Mouse (Mus musculus) NIH3T3 (cell line): ENCODE results near the gene Dll3.
A peak's percentile ranks its signal among the peaks of the same experiment; 100 is the strongest.

Experiments used
- DNase-seq: peaks from one replicate; pipeline ENCODE4 v3.0.0-alpha.2; 2012; ENCODE audit warnings: low read depth

Gene Dll3

DNA sequence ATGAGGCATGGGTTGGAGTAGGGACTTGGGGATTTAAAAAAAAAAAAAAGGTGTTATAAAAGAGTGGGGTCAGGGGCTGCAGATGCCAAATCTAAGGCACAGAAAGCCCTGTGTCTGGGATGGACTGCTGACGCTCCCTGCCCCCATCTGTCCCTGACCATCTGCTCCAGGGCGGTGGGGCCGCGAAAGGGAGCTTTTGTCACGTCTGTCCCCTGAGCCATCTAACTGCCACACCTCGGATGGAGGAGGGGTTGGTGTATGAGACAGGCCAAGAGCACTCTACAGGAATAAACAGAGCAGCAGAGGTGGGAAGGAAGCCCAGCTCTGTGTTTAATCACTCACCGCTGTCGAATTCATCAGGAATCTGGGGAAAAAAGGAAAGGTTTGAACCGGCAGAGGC, 7.7 kb upstream of the Dll3 start:
- no peak for DNase-seq

- DNase-seq: no peak
These were observed 4.2 kb upstream of the Dll3 start for GRCm38 (mm10) chr7:28306216-28306615.

GRCm38 (mm10) chr7:28305641-28306040, 3.6 kb upstream of the Dll3 start:
- no peak for DNase-seq

DNA sequence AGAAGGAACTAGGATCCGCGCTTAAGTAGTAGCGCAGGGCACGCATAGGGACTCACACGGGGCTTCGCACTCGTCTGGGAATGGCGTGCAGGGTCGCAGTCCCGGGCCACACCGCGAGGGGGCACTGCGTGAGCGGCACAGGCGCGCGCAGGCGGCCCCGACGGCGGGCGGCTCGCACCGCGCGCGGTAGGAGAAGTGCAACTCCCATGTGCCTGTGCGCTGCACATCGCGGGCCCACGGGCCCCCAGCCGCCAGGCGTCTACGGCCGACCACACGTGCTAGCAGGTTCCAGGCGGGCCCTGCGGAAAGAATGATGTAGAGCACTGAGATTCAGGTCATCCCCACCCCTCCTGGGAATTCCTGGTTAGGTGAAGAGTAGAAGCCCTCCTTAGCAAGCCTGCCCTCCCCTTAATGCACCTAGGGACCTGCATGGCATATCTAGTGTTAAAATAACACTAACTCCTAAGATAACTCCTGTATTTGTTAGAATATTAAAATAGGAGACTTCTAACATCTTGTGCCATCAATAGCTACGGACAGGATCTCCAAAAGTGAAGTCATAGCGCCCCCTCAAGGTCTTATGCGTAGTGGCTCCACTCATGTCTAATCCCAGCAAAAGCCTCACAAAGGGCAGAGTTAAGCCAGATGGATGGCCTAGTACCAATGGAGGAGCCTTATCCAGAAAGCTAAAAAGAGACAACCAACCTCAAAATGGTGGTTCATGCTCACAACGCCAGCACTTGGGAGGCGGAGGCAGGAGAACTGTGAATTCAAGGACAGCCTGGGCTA, 3.0 kb downstream of the Dll3 start:
- peak; percentile 84 for DNase-seq

DNA sequence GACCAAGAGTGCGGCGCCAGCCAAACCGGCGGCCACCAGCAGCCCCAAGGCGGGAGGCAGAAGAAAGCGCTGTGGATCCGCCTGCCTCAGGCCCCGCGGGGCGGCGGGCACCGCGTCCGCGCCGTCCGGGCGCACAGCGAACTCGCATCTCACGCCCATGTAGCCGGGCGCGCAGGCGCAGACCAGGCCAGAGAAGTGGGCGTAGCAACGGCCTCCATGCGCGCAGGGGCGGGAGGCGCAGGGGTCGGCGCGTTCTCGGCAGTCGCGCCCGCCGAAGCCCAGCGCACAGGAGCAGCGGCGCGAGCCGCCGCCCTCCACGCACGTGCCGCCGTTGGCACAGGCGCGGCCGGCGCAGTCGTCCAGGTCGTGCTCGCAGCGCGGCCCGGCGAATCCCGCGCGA, 7.6 kb downstream of the Dll3 start:
- DNase-seq: no peak

GRCm38 (mm10) chr7:28290638-28291590, 11.1 kb downstream of the Dll3 start, which contains the start of gene Selenov:
TSS of gene Selenov (minus strand) at chr7:28291186.
- DNase-seq: no peak

DNA sequence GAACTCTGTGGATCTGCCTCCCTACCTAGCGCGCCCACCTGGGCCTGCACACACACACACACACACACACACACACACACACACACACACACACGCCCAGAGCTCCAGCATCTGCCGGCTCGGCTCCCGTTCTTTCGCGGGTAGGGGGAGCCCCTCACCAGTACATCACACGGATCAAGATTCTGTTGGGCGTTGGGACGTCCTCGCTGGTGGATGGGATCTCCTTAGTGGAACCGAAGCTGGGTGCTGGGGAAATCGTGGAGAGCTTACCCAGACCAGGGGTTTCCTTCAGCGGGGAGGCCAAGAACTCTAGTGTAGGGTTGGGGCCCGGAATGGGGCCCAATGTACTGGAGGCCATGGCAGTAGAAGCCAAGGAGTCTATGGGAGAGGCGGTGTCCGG, 11.9 kb downstream of the Dll3 start:
- no peak for DNase-seq

DNA sequence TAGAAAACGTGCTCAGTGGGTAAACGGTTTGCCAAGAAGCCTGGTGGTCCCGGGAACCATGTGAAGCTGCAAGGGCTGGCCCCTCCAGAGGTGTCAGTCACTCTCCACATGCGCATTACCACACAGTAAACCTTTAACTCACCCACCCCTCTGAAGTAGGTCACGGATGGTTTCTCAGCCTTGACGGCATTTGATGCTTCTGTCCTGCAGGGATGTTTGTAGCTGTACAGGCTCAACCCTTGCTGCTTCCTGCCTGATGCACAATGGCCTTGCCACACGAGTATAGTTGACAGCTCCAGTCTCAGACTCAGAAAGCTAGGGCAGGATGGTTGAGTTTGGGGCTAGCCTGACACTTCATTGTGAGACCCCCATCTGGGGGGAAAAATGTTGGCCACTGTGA, 21.4 kb downstream of the Dll3 start:
- no peak for DNase-seq

GRCm38 (mm10) chr7:28278279-28278652, 23.8 kb downstream of the Dll3 start:
- DNase-seq: peak; percentile 45

DNA sequence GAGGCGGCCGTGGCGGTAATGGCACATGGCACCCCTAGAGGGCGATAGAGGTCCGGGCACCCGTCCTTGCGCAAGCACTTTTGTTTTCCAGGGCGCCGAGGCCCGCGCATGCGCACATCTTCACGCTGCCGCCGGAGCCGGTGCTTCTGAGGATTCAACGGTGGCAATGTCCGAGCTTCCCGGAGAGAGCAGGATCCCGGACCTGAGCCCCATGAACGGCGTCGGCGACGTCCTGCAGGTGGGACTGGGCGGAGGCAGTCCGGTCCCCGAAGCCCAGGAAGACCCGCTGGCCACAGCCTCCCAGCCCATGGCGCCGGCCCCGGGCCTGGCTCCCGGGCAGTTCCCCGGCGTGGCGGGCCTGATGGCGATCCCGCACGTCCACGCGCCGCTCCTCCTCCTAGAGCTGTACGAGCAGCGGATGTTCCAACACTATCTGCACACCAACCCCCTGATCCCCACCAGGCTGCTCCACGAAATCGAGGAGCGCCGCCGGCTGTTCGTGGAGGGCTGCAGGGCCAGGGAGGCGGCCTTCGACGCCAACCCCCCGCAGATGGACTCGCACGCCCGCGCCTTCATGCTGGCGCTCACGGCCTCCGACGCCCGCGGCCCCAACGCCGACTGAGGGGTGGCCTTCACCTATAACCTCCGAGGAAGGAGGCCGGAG, 24.3 kb downstream of the Dll3 start, which contains the start of gene Eid2b:
Gene Eid2b (plus strand): TSS at position 125 of the 664 bp plus-strand sequence.
- peak; percentile 98 for DNase-seq

DNA sequence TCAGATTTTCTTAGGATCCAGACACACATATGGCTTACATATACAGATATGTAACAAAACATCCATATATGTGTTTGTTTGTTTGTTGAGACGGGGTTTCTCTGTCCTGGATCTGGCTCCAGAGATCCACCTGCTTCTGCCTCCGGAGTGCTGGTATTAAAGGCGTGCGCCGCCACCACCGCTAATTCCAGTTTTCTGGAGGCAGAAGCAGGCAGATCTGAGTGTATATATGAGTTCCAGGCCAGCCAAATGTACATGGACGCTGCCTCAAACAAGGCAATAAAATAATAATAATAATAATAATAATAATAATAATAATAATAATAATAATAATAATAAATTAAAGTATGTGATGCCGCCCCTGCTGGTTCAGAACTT, 24.8 kb downstream of the Dll3 start:
- no peak for DNase-seq

- no peak for DNase-seq
These were observed 30.3 kb downstream of the Dll3 start for GRCm38 (mm10) chr7:28271761-28272160.

DNA sequence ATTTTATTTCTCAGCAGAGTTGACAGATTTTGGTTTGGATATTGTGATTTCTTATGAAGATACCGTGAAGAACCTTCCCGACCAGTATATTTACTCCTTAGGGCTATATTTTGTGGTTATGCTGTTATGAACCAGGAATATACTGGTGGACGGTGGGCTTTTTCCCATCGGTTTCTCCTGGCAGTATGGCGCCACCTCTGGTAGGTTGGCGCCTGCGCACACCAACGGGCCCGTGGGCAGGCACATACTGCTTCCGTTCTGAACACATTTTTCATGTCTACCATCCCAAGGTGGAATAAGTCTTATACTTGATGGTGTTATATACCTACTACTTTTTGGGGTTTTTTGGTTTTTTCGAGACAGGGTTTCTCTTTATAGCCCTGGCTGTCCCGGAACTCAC, 32.7 kb downstream of the Dll3 start:
- DNase-seq: peak; percentile 65

- peak; percentile 52 for DNase-seq
These were observed 33.5 kb downstream of the Dll3 start for GRCm38 (mm10) chr7:28268576-28268975.

DNA sequence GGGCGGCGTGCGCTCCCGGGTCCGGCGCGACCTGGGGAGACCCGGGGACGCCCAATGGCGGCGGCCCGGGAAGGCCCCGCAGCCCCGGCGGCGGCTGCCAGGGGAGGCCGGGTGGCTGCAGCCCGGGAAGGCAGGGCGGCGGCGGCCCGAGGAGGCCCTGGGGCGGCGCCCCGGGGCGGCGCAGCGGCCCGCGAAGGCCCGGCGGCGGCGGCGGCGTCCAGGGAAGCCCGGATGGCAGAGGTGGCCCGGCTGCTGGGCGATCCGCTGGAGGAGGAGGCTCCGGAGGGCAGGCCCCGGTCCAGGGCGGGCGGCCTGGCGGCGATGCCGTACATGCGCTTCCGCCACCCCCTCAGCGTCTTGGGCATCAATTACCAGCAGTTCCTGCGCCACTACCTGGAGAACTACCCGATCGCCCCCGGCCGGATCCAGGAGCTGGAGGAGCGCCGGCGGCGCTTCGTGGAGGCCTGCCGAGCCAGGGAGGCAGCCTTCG, 34.0 kb downstream of the Dll3 start:
- DNase-seq: peak; percentile 77

GRCm38 (mm10) chr7:28267129-28268041, 34.7 kb downstream of the Dll3 start, which contains the start of gene Eid2:
TSS of gene Eid2 (plus strand) at chr7:28267881.
- peak; percentile 94 for DNase-seq

DNA sequence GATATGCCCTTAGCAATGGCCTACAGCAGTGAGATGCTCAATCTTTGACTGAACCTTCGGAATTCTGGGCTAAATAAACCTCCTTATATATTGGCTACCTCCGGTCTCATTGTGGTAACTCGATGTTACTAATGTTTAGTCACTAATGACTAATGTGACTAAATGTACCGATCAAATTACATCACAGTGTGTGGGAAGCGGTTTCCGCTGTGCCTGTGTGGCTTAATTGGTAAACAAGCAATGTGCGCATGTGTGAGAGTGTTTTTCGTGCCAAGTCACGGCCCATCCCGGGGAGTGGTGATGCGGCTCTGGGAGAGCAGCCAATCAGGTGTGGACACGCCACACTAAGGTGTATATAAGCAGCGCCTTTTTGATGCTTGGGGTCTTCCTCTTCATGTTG, 36.6 kb downstream of the Dll3 start:
- DNase-seq: peak; percentile 21

- peak; percentile 91 for DNase-seq
These were observed 38.3 kb downstream of the Dll3 start for GRCm38 (mm10) chr7:28263786-28264185.

DNA sequence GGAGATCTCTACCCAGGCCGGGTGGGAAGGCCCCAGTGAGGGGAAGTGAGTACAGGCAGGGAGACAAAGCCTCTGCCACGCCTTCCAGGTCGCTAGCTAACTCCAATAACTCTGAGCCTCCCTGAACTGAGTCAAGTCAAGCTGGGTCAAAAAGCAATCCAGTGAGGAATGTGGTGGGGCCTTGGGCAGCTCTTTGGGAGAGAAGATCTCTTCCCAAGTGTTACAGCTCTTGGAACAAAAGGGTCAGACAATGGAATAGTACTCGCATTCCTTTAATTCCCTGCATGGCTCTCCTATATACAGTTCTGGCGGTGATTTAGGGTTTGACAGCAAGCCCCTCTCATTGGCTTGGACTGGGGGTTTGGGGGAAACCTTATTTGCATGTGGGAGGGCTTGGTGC, 39.2 kb downstream of the Dll3 start:
- no peak for DNase-seq

- DNase-seq: peak; percentile 35
These were observed 46.6 kb downstream of the Dll3 start for GRCm38 (mm10) chr7:28255476-28255875.

DNA sequence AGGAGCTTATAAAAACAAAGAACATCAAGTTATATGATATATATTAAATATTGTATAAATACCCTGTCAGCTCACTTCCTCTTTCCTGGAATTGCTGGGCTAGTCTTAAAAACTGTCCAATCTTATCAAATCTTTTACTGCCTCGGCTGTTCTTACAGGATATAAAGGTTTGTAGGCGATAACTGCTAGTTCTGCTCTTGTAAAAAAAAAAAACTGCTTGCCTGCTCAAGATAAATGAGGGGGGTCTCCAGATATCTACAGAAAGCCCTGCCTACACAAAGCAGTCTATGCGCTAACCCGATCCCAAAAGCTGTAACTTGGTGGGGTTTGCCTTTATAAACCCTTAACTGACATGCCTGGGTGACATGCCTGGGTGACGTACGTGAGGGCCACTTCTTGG, 47.4 kb downstream of the Dll3 start:
- DNase-seq: no peak
